ENCODE assay signal across 23 mouse cellular contexts in genomic region chr10:39961906-39962305, GRCm38 (mm10). TPM values are rescaled to one million over a fixed set of nuclear protein-coding genes. Genes with fewer than 3 reads are reported as not detected.
"Had no signal": no experiment of that assay in that cellular context is flagged by ENCODE, and none has a peak within 500 bp of the region (broad histone marks: within the 10 kb centered on the region; RNA-seq: fewer than 3 reads in every experiment).

No protein-coding gene starts in this region.

- H3K27me3 ChIP-seq: lung, embryonic 15.5 days; megakaryocyte, embryonic 14.5 days; neural tube, embryonic 15.5 days; stomach, embryonic 15.5 days had no signal

- H3K9me3 ChIP-seq: lung, embryonic 15.5 days; megakaryocyte, embryonic 14.5 days; midbrain, embryonic 13.5 days; midbrain, embryonic 15.5 days; neural tube, embryonic 13.5 days; neural tube, embryonic 15.5 days; stomach, embryonic 15.5 days had no signal

- ATAC-seq: liver, postnatal 0 days; lung, postnatal 0 days; midbrain, embryonic 13.5 days; midbrain, embryonic 15.5 days had no signal

- H3K4me3 ChIP-seq: lung, embryonic 15.5 days; megakaryocyte, embryonic 14.5 days; midbrain, embryonic 13.5 days; midbrain, embryonic 15.5 days; myocyte; neural tube, embryonic 13.5 days; neural tube, embryonic 15.5 days; stomach, embryonic 15.5 days had no signal

- H3K27ac ChIP-seq: lung, embryonic 15.5 days; midbrain, embryonic 13.5 days; midbrain, embryonic 15.5 days; neural tube, embryonic 13.5 days; neural tube, embryonic 15.5 days; stomach, embryonic 15.5 days; stomach, postnatal 0 days had no signal

- H3K36me3 ChIP-seq: lung, embryonic 15.5 days; midbrain, embryonic 13.5 days; midbrain, embryonic 15.5 days; neural tube, embryonic 13.5 days; neural tube, embryonic 15.5 days; stomach, embryonic 15.5 days had no signal

- DNase-seq: liver, postnatal 0 days; lung, adult 2 months; lung, postnatal 14 days; lung, postnatal 36 days; retina, postnatal 1 day; right cerebral cortex, adult 18-20 months; thymus, adult 2 months; thymus, postnatal 25 days; thymus, postnatal 4 days had no signal

RNA-seq across cellular contexts. Expression of gene Mfsd4b3, which starts 2.0 kb away (rescaled TPM):
- polyA plus RNA-seq: midbrain, embryonic 11.5 days; midbrain, embryonic 13.5 days; midbrain, embryonic 15.5 days; neural tube, embryonic 11.5 days; neural tube, embryonic 15.5 days had no signal

RNA-seq across cellular contexts. Expression of gene Mfsd4b5, which starts 24.5 kb away (rescaled TPM):
- polyA plus RNA-seq: midbrain, embryonic 11.5 days; midbrain, embryonic 13.5 days; midbrain, embryonic 15.5 days; neural tube, embryonic 13.5 days; neural tube, embryonic 15.5 days had no signal

RNA-seq across cellular contexts. Expression of gene Mfsd4b2, which starts 35.2 kb away (rescaled TPM):
- polyA plus RNA-seq: liver, postnatal 0 days; lung, adult 2 months; lung, embryonic 15.5 days; lung, postnatal 0 days; midbrain, embryonic 11.5 days; midbrain, embryonic 13.5 days; myocyte; neural tube, embryonic 11.5 days; neural tube, embryonic 13.5 days; neural tube, embryonic 15.5 days; spleen, adult 2 months; stomach, postnatal 0 days; testis, adult 2 months had no signal
